Mouse (Mus musculus) liver, postnatal 0 days (tissue): ENCODE measurements around the gene Pnpla8. TPM values are rescaled to one million over a fixed set of nuclear protein-coding genes. Genes with fewer than 3 reads are reported as not detected.

Experiments used
- ATAC-seq: fragments of 200-750 bp; cut with Nextera tagmentation; 2 replicates; pipeline ENCODE4 v1.8.0; 2017; ENCODE audit warnings: mild to moderate bottlenecking, moderate library complexity
- DNase-seq: peaks from one replicate; pipeline ENCODE4 v3.0.0-alpha.2; 2016
- H3K27ac ChIP-seq: fragments of 300-500 bp; sonication (generic); 2 replicates; pipeline ENCODE4 v1.5.1; 2014; ENCODE audit warnings: antibody characterized with exemption, moderate library complexity, mild to moderate bottlenecking, low read depth
- H3K27me3 ChIP-seq: fragments of 300-500 bp; sonication (generic); 2 replicates; pipeline ENCODE4 v1.6.1; 2014; ENCODE audit warnings: low read length, control low read depth, mixed read lengths; ENCODE audit not compliant: insufficient read depth
- H3K36me3 ChIP-seq: fragments of 300-500 bp; sonication (generic); replicated peaks from 2 replicates; pipeline ENCODE4 v1.6.1; 2014; ENCODE audit warnings: mild to moderate bottlenecking, control low read depth, low read length, moderate library complexity, mixed read lengths; ENCODE audit not compliant: insufficient read depth
- H3K4me1 ChIP-seq: fragments of 300-500 bp; sonication (generic); 2 replicates; pipeline ENCODE4 v1.6.1; 2014; ENCODE audit warnings: antibody characterized with exemption, mild to moderate bottlenecking, control low read depth; ENCODE audit not compliant: insufficient read depth
- H3K4me2 ChIP-seq: fragments of 300-500 bp; sonication (generic); 2 replicates; pipeline ENCODE4 v1.6.1; 2014; ENCODE audit warnings: low read depth, mild to moderate bottlenecking, low read length, moderate library complexity, mixed read lengths
- H3K4me3 ChIP-seq: fragments of 300-500 bp; sonication (generic); 2 replicates; pipeline ENCODE4 v1.5.1; 2014; ENCODE audit warnings: low read depth, low read length
- H3K9ac ChIP-seq: fragments of 300-500 bp; sonication (generic); replicated peaks from 2 replicates; pipeline ENCODE4 v1.6.1; 2014; ENCODE audit warnings: mild to moderate bottlenecking, moderate library complexity
- H3K9me3 ChIP-seq: fragments of 300-500 bp; sonication (generic); 2 replicates; pipeline ENCODE4 v1.6.1; 2016; ENCODE audit warnings: mild to moderate bottlenecking, control low read depth, low read length, mixed read lengths
- CTCF ChIP-seq: sonication (generic); IDR thresholded peaks from 2 replicates; pipeline ENCODE4 v1.5.1; 2016; ENCODE audit warnings: antibody characterized with exemption, low read depth
- EP300 ChIP-seq: IDR thresholded peaks from 2 replicates; pipeline ENCODE4 v1.6.1; 2016; ENCODE audit warnings: antibody characterized with exemption, low read depth, mild to moderate bottlenecking
- WGBS: fragments of 180-500 bp; shearing (Covaris S2); extraction: QIAGEN DNeasy Blood & Tissue Kit; methylation state at CpG from one replicate; pipeline ENCODE4 v1.1.7; 2014; ENCODE audit not compliant: insufficient replicate concordance; 5-methylcytosine and 5-hydroxymethylcytosine counted together
- microRNA-seq: library from miRNA; unstranded; fragments of <30 nt; microRNA quantifications from one replicate; pipeline ENCODE4, GENCODE M21; 2016
- polyA plus RNA-seq: library from polyadenylated mRNA; unstranded; fragments of >200 nt; fragmentation: Nextera tagmentation; extraction: Ambion mirVana; gene quantifications from 2 replicates; pipeline ENCODE4 v1.2.1, GENCODE M21; 2015

Gene Pnpla8
- polyA plus RNA-seq, 1 experiment from 2014 or later = 49.6 TPM

GRCm38 (mm10) chr12:44355116-44355515 is 133.9 kb downstream of the Pnpla8 start:
- DNase-seq = no peak
- H3K9me3 ChIP-seq = no peaks in the 10 kb centered on the region
- no peak overlapping the region for H3K27ac ChIP-seq
- no peak for ATAC-seq
- no peaks in the 10 kb centered on the region for H3K27me3 ChIP-seq
- H3K9ac ChIP-seq = no peak overlapping the region
- H3K36me3 ChIP-seq = no peaks in the 10 kb centered on the region
- no peak for TF ChIP-seq CTCF
- no peak overlapping the region for H3K4me2 ChIP-seq
- H3K4me3 ChIP-seq = no peak overlapping the region
- 74% methylated on average over 4 of the region's 4 CpGs for WGBS
- H3K4me1 ChIP-seq = no peaks in the 10 kb centered on the region

- Histone ChIP-seq H3K4me1 (no peaks in the 10 kb centered on the region), H3K9me3 (no peaks in the 10 kb centered on the region), H3K4me3 (no peak overlapping the region), H3K9ac (no peak overlapping the region), H3K4me2 (no peak overlapping the region), H3K27ac (no peak overlapping the region), H3K36me3 (no peaks in the 10 kb centered on the region), H3K27me3 (no peaks in the 10 kb centered on the region)
- 54% methylated on average over 3 of the region's 3 CpGs for WGBS
- DNase-seq = no peak
- TF ChIP-seq CTCF = no peak
- no peak for TF ChIP-seq EP300
- no peak for ATAC-seq
Measured at GRCm38 (mm10) chr12:44357460-44357859, 136.3 kb downstream of the Pnpla8 start.

GRCm38 (mm10) chr12:44357881-44358280 is 136.7 kb downstream of the Pnpla8 start:
- ATAC-seq = no peak

GRCm38 (mm10) chr12:44371076-44371710 is 150.0 kb downstream of the Pnpla8 start:
- no peak for TF ChIP-seq CTCF
- TF ChIP-seq EP300 = no peak
- 54% methylated on average over 3 of the region's 3 CpGs for WGBS
- no peak overlapping the region for H3K27ac ChIP-seq
- ATAC-seq = no peak
- no peak overlapping the region for H3K4me2 ChIP-seq
- no peaks in the 10 kb centered on the region for H3K4me1 ChIP-seq
- no peaks in the 10 kb centered on the region for H3K9me3 ChIP-seq
- no peaks in the 10 kb centered on the region for H3K36me3 ChIP-seq
- H3K27me3 ChIP-seq = no peaks in the 10 kb centered on the region
- DNase-seq = no peak
- no peak overlapping the region for H3K4me3 ChIP-seq
- no peak overlapping the region for H3K9ac ChIP-seq

More at GRCm38 (mm10) chr12:44357881-44358280, 136.7 kb downstream of the Pnpla8 start:
- H3K36me3 ChIP-seq = no peaks in the 10 kb centered on the region
- DNase-seq = no peak
- H3K27ac ChIP-seq = no peak overlapping the region
- no peaks in the 10 kb centered on the region for H3K27me3 ChIP-seq
- no peak overlapping the region for H3K9ac ChIP-seq
- no peaks in the 10 kb centered on the region for H3K9me3 ChIP-seq
- H3K4me1 ChIP-seq = no peaks in the 10 kb centered on the region
- TF ChIP-seq EP300 = no peak
- no peak for TF ChIP-seq CTCF
- 90% methylated on average over 1 of the region's 1 CpGs for WGBS
- H3K4me2 ChIP-seq = no peak overlapping the region
- no peak overlapping the region for H3K4me3 ChIP-seq

Small RNA genes lying within 50 kb of the gene (microRNA-seq; reads per million reads assigned to microRNA genes)
- not detected for gene Mir5627

Other genes with a start within 250 kb of the Pnpla8 start
- 24.1 and 28.6 TPM in 2 replicates for gene Dnajb9, start 11.0 kb upstream of the Pnpla8 start, polyA plus RNA-seq
- gene Nrcam, start 107.5 kb downstream of the Pnpla8 start, polyA plus RNA-seq = 0.17 TPM in 1 of 2 replicates, not detected in the other